Mouse (Mus musculus) layer of hippocampus, adult 2 months (tissue): ENCODE data around the gene Agbl4. TPM values are rescaled to one million over a fixed set of nuclear protein-coding genes. Genes with fewer than 3 reads are reported as not detected.

Experiments
- DNase-seq, 2 experiments: peaks; one replicate each; pipeline ENCODE4 v3.0.0; 2022; ENCODE audit warnings: low spot score in 2 of 2
- H3K27ac ChIP-seq: fragments of 200-600 bp; 2 replicates; pipeline ENCODE4 v1.8.1; 2022
- H3K4me3 ChIP-seq: fragments of 200-600 bp; 2 replicates; pipeline ENCODE4 v1.8.1; 2022; ENCODE audit warnings: mild to moderate bottlenecking
- CTCF ChIP-seq: fragments of 200-600 bp; conservative IDR thresholded peaks from 2 replicates; pipeline ENCODE4 v1.8.1; 2022; ENCODE audit warnings: antibody characterized with exemption, mild to moderate bottlenecking, moderate library complexity
- total RNA-seq, 2 experiments: library from RNA; stranded (reverse); gene quantifications; 2 replicates each; pipeline ENCODE4 v1.2.3; 2021

Gene Agbl4
- total RNA-seq, 2 experiments from 2014 or later = 13.5 to 15.7 TPM

DNA sequence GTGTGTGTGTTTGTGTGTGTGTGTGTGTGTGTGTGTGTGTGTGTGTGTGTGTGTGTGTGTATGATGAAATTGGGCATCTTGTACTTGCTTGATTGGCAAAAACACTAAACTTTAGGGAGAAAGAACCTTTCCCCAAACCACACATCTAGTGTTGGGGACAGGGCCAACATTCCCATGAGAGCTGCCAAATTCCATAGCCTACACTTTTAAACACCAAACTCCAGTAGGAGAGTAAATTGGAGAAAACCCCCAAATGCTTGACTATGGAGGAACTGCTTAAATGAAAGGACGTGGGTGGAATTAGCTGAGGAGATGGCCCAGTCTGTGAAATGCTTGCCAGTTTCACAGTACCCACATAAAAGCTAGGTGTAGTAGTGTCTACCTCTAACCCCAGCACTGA lies 1235.2 kb downstream of the Agbl4 start:
- H3K27ac ChIP-seq = no peak overlapping the region
- no peak for TF ChIP-seq CTCF
- no peak for DNase-seq
- no peak overlapping the region for H3K4me3 ChIP-seq

DNA sequence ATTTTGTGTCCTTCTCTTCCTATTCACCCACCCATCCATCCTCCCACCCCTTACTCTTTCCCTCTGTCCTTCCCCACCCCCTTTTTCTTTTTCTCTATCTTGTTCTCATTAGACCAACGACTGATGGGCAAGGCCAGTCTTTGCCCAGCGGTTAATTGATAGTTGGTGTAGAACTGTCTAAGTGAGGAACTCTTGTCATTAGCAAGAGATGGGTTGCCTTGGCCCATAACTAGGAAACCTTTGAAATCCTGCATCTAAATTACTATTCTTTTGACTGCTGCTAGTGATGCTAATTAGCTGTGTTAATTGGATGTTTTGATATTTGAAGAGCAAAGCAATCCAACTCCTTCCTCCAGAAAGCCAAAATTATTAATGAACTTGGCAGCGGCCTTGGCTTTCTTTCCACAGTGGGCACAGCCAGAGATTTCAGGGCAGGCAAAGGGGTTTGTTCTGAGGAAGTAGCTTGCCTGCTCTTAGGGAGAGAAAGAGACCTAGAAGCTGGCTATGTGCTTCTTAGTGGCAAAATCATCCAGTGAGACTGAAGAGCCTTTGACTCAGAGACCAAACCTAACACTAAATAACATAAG lies 1238.2 kb downstream of the Agbl4 start:
- Histone ChIP-seq H3K27ac (no peak overlapping the region), H3K4me3 (no peak overlapping the region)
- no peak for TF ChIP-seq CTCF
- peak; percentile 19 to 42 for DNase-seq

DNA sequence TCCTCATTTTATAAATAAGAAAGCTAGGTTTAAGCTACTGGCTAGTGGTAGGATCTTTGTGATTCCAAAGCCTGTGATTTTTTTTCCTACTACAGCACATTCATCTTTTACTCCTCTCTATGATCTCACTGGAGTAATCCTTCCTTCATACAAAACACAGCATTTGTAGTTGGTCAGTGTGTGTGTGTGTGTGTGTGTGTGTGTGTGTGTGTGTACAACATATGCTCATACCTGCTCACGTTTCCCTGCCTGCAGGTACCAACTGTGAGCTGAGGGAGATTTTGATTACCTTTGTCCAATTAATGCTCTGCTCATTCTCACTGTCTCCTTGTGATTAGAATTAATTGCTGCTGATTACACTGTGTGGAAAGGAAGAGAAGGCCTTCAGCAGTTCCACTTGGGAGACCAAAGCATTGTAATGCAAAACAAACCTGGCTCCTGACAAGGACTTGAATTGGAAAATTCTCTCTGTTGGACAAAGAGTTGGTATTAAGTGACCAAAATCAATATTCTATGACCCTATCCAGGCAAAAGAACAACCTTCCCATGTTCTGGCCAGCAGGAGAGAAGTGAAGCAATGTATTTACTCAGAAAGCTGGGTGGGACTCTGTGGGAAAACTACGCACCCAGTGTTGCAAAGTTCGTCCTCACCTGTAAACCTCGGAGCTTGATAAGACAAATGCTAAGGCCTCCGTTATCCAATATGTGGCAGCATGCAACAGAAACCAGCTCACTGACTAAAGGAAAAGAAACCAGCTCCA lies 1241.7 kb downstream of the Agbl4 start:
- DNase-seq = no peak
- no peak overlapping the region for H3K4me3 ChIP-seq
- no peak overlapping the region for H3K27ac ChIP-seq
- no peak for TF ChIP-seq CTCF

DNA sequence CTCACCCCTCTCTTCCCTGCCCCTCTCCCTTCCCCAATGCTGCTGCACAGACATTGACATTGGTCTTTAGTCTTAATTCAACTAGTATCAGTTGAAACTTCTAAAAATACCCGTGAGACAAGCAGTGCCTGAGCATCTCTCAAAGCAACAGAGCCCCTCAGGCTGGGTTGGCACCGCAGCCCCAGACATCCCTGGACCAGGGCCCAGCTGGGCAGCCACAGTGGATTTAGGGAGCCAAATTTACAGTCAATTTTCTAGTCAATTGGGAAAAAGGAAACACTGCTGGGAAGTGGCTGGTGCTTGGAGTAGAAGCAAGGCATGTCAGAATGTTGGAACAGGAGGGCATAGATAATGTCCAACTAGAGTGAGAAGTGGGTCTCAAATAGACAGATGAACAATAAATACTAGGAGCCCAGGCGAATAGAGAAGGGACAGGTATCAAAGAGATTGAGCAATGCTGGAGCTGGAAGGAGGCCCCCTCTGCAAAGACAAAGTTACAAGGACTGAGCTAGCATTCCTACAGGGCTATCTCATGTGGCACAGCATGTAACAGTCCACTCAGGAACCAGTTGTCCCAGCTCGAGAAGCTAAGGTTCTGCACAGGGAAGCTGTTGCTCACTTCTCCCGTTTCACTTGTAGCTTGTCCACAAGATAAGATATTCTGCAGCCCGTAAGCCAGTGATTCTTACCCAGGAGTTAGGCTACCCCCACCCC lies 1247.8 kb downstream of the Agbl4 start:
- no peak for TF ChIP-seq CTCF
- no peak overlapping the region for H3K27ac ChIP-seq
- no peak overlapping the region for H3K4me3 ChIP-seq
- peak in 1 of 2 experiments; percentile 38 for DNase-seq

DNA sequence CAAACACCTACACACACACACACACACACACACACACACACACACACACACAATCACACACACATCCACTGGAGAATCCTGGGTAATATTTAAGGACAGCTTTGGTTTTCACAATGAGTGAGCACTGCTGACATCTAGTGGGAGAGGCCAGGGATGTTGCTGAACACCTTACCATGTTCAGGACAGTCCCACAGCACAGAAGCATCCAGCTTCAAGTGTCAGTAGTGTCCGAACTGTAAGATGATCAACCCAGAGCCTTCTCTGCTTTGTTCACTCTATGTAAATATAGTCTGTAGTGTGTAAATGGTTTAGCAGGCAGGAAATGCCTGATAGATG lies 1248.3 kb downstream of the Agbl4 start:
- TF ChIP-seq CTCF = peak; percentile 76
- DNase-seq = peak in 1 of 2 experiments; percentile 46
- Histone ChIP-seq H3K4me3 (no peak overlapping the region), H3K27ac (no peak overlapping the region)

DNA sequence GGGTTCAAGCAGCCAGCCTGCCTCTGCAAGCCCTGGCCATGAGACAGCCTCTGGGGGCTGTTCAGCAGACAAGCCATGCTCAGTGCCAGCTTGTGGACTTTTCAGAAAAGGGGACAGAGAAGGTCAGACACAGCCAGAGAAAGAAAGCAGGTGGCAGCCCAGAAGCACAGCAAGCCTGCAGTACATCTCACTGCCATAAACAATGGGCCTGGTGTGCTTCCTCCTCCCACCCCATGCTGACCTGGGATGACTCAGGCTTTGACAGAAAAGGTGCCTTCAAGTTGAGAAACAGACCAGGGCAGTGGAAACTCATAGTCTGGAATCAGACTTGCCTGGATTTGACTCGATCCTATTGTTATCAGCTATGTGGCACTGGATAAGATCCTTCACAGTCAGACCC lies 1256.0 kb downstream of the Agbl4 start:
- no peak for TF ChIP-seq CTCF
- Histone ChIP-seq H3K4me3 (no peak overlapping the region), H3K27ac (no peak overlapping the region)
- no peak for DNase-seq

DNA sequence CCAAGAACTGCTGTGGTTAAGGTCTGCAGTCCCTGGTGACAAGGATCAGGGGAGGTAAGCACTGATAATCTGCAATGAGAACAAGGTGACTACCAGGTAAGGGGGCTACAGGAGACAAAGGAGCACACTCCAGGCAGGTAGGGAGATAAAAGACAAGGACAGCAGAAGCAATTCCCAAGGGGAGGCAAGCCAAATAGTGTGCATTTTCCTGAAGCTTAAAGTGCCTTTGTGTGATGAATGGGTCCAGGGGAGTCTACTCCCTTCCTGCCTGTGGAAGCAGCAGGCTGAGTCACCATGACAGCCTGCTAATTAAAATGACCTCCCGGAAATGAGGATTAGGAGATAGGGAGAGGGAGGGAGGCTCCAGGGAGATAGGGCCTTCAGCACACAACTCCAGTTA lies 1266.3 kb downstream of the Agbl4 start:
- Histone ChIP-seq H3K27ac (no peak overlapping the region), H3K4me3 (no peak overlapping the region)
- no peak for TF ChIP-seq CTCF
- DNase-seq = no peak

DNA sequence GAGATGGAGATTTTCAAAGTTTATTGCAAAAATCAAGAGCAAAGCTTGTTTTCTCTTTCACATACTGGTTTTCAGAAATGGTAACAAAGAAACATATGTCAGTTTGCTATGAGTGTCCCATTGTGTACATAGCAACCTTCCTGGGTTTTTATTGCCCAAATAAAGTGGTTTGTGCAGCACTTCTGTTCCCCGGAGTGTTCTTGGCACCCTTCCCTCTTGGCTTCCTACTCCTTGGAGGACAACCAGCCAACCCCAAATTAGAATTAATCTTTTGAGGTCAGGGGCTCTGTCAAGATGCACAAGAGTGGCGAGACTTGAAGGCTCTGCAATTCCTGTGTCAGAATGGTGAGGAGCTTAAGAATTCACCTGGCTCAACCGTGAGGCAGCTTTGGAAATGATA lies 1266.7 kb downstream of the Agbl4 start:
- TF ChIP-seq CTCF = no peak
- DNase-seq = peak; percentile 26 to 34
- no peak overlapping the region for H3K27ac ChIP-seq
- H3K4me3 ChIP-seq = no peak overlapping the region

DNA sequence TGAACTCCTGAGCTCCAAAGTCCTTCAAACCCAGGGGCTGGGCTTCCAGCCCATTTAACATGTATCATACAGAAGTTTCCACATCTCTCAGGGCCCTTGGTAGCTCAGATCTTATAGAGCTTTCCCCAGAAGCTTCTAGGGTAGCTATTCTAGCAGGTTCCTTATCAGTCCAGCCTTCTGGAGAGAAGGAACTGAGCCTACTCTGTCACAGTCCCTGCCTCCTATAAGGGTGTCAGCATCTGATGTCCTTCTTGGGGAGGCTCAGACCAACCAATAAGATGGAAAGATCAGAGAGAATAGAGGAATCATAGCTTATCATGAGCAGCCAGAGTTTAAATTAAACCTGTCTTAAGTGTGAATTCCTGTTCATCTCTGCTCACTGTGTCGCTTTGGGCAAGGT lies 1269.3 kb downstream of the Agbl4 start:
- H3K4me3 ChIP-seq = no peak overlapping the region
- no peak for TF ChIP-seq CTCF
- no peak overlapping the region for H3K27ac ChIP-seq
- DNase-seq = no peak

DNA sequence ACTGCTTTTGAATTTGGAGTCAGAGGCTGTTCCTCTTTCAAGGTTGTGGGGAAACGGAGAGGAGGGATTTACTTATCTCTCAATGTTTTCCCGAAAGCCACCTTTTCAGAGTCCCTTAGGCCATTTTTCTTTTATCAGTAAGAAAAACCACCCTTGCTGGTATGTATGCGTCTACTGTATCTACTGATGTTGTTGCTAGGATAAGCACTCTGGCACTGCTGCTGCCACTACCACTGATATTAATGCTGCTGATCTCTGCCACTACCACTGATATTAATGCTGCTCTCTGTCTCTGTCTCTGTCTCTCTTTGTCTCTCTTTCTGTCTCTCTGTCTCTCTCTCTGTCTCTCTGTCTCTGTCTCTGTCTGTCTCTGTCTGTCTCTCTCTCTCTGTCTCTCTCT lies 1271.9 kb downstream of the Agbl4 start:
- no peak for TF ChIP-seq CTCF
- Histone ChIP-seq H3K27ac (no peak overlapping the region), H3K4me3 (no peak overlapping the region)
- DNase-seq = no peak

DNA sequence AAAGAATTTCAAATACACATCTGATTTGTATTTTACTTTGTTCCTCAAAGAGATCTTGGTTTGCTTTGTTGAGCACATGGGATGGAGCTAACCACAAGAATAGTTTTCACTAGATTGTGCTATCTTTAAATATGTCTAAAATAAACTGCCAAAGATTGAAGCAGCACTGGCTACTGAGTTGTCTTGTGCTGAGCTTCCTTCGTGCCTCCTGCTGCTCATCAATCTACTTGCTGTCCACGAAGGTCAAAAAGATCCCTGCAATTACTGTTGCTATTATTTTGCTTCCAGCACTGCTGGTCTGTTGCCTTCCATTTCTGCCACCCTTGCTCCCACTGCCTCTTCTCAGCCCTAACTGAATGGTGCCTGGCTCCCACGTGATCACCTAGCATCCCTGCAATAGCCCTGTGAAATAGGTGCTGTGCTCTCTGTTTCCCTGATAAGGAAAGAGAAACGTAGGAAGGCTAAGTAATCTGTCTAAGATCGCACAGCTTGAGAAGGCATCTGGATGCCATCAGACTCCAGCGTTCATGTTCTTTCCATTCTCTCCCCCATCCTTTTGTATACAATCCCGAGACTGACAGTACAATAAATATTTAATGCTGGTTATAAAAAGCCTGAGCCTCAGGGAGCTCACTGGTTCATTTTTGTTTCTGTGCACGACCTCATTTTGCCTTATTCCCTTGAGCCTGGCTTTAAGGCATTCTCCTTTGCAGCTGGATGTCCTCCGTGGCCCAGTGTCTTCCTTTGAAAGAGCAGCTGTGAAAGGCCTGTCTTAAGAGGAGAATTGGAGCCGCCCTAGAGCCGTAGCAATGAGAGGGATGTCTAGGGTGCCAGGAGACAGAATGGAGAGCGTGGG lies 1273.3 kb downstream of the Agbl4 start:
- Histone ChIP-seq H3K27ac (no peak overlapping the region; the same call in 1 of the 2 replicates), H3K4me3 (no peak overlapping the region)
- no peak for TF ChIP-seq CTCF
- no peak for DNase-seq

DNA sequence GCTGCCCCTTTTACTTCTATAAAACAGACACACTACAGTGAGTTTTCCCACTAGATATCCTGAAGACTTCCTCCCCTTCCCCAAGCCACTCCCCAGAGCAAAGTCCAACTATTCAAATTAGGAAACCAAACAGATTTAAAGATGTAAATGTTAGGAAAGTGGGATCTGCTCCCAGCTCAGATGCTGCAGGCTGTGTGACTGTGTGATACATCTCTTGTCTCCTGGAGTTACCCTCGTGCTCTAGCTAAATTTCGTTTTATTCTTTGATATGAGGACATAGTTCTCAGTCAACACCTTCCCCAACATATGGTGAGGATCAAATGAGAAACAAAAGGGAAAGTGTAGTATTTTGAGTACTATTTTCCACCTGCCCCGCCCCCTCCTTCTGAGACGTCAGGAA lies 1274.0 kb downstream of the Agbl4 start:
- no peak for DNase-seq
- no peak for TF ChIP-seq CTCF
- H3K4me3 ChIP-seq = no peak overlapping the region
- no peak overlapping the region; the same call in 1 of the 2 replicates for H3K27ac ChIP-seq

DNA sequence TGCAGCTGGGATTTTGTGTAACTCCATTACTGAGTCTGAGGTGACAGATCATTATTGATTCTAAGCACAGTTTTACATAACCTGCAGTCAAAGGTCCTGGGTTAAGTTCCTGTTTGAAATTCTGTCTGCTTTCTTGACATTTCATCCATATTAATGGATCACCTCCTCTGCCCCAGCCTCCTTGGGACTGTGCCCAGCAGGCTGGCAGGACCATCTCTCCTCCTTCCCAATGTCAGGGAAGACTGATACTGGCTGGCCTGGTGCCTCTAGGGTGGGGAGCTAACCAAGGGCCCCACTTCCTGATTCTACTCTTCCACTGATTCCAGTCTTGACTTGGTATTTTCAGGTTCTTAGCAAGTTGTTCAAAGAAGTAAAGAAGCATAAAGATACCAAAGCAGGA lies 1276.4 kb downstream of the Agbl4 start:
- Histone ChIP-seq H3K27ac (no peak overlapping the region), H3K4me3 (no peak overlapping the region)
- no peak for DNase-seq
- TF ChIP-seq CTCF = no peak
